Mouse (Mus musculus) liver, embryonic 14.5 days (tissue): Measurements from ENCODE around the gene Rbm14. TPM values are rescaled to one million over a fixed set of nuclear protein-coding genes. Genes with fewer than 3 reads are reported as not detected.

ENCODE experiments used
- ATAC-seq: fragments of 200-750 bp; cut with Nextera tagmentation; 2 replicates; pipeline ENCODE4 v1.8.0; 2017; ENCODE audit warnings: moderate number of reproducible peaks, mild to moderate bottlenecking, moderate library complexity; ENCODE audit not compliant: insufficient read depth
- DNase-seq, 3 experiments: peaks; one replicate each; pipeline ENCODE4 v3.0.0-alpha.2; 2012 to 2013; ENCODE audit warnings: low read depth in 3 of 3, low spot score in 3 of 3
- H3K27ac ChIP-seq: fragments of 300-500 bp; sonication (generic); 2 replicates; pipeline ENCODE4 v1.5.1; 2014; ENCODE audit warnings: moderate library complexity, mild to moderate bottlenecking, control low read depth, inconsistent platforms
- H3K27me3 ChIP-seq: fragments of 300-500 bp; sonication (generic); 2 replicates; pipeline ENCODE4 v1.6.1; 2014; ENCODE audit warnings: mild to moderate bottlenecking, low read length, moderate library complexity; ENCODE audit not compliant: control insufficient read depth, insufficient read depth
- H3K36me3 ChIP-seq: fragments of 300-500 bp; sonication (generic); replicated peaks from 2 replicates; pipeline ENCODE4 v1.6.1; 2014; ENCODE audit warnings: low read depth; ENCODE audit not compliant: control insufficient read depth, insufficient read depth
- H3K4me1 ChIP-seq, 2 experiments: fragments of 200-500 bp in 1 of 2; fragments of 300-500 bp in 1 of 2; sonication (generic) in 1 of 2; replicated peaks; 2 replicates each; pipeline ENCODE4 v1.6.1; 2012 to 2014; ENCODE audit warnings: antibody characterized with exemption in 1 of 2, inconsistent platforms in 1 of 2, low read length in 1 of 2; ENCODE audit not compliant: control insufficient read depth in 2 of 2, insufficient read depth in 2 of 2
- H3K4me2 ChIP-seq: fragments of 300-500 bp; sonication (generic); 2 replicates; pipeline ENCODE4 v1.6.1; 2014; ENCODE audit warnings: low read depth, mild to moderate bottlenecking, control low read depth, moderate library complexity
- H3K4me3 ChIP-seq, 2 experiments: fragments of 200-500 bp in 1 of 2; fragments of 300-500 bp in 1 of 2; sonication (generic) in 1 of 2; 2 replicates each; pipeline ENCODE4 v1.5.1; 2012 to 2014; ENCODE audit warnings: low read depth in 2 of 2, low read length in 2 of 2, mild to moderate bottlenecking in 2 of 2, control low read depth in 1 of 2, inconsistent platforms in 1 of 2, moderate library complexity in 1 of 2; ENCODE audit not compliant: insufficient read depth in 1 of 2
- H3K9ac ChIP-seq: fragments of 300-500 bp; sonication (generic); replicated peaks from 2 replicates; pipeline ENCODE4 v1.6.1; 2014; ENCODE audit warnings: mild to moderate bottlenecking, control low read depth, moderate library complexity
- H3K9me3 ChIP-seq: fragments of 300-500 bp; sonication (generic); 2 replicates; pipeline ENCODE4 v1.6.1; 2016; ENCODE audit warnings: low read length, mixed read lengths; ENCODE audit not compliant: control insufficient read depth
- CTCF ChIP-seq: IDR thresholded peaks from 2 replicates; pipeline ENCODE4 v1.5.1; 2016; ENCODE audit warnings: antibody characterized with exemption, low read depth, control low read depth
- EP300 ChIP-seq: IDR thresholded peaks from 2 replicates; pipeline ENCODE4 v1.6.1; 2016; ENCODE audit warnings: antibody characterized with exemption, low read depth
- WGBS: fragments of 180-500 bp; shearing (Covaris S2); extraction: QIAGEN DNeasy Blood & Tissue Kit; methylation state at CpG from one replicate; pipeline ENCODE4 v1.1.7; 2014; ENCODE audit not compliant: insufficient replicate concordance; 5-methylcytosine and 5-hydroxymethylcytosine counted together
- polyA plus RNA-seq, 2 experiments: library from polyadenylated mRNA; depleted of rRNA in 1 of 2; stranded (reverse) in 1 of 2; unstranded in 1 of 2; fragments of >200 nt; fragmentation: Nextera tagmentation in 1 of 2; extraction: Ambion mirVana in 1 of 2; gene quantifications; 2 replicates each; pipeline versions ENCODE4 v1.2.1 to v1.2.3; 2012 to 2014

The Rbm14 gene
- polyA plus RNA-seq, 2 experiments: 23.9 to 30.3 TPM

GRCm38 (mm10) chr19:4756921-4757320 lies 54.5 kb downstream of the Rbm14 start:
- no peaks in the 10 kb centered on the region for H3K27me3 ChIP-seq
- ATAC-seq (no peak), DNase-seq (peak in 1 of 3 experiments; percentile 4)
- peak overlapping the region; percentile 73 to 86 for H3K4me3 ChIP-seq
- H3K9ac ChIP-seq: peak overlapping the region; percentile 66
- TF ChIP-seq CTCF (no peak), EP300 (no peak)
- H3K27ac ChIP-seq: peak overlapping the region; percentile 41
- no peaks in the 10 kb centered on the region for H3K9me3 ChIP-seq
- WGBS: 12% methylated on average over 9 of the region's 9 CpGs
- peak overlapping the region; percentile 94 for H3K4me2 ChIP-seq
- peaks cover 8% of the 10 kb centered on the region for H3K36me3 ChIP-seq
- peaks cover 0 to 8% of the 10 kb centered on the region in 2 experiments; a peak in 3 of 4 replicates for H3K4me1 ChIP-seq

GRCm38 (mm10) chr19:4756193-4756911 lies 55.1 kb downstream of the Rbm14 start, which contains the start of gene Rbm4b:
Gene Rbm4b (plus strand): TSS chr19:4756497.
- Histone ChIP-seq H3K4me2 (peak within 1 kb of the TSS; percentile 94), H3K4me3 (peak within 1 kb of the TSS; percentile 73 to 86), H3K36me3 (peaks cover 3% of the 10 kb centered on the region), H3K27me3 (no peaks in the 10 kb centered on the region), H3K9ac (peak within 1 kb of the TSS; percentile 66), H3K9me3 (no peaks in the 10 kb centered on the region), H3K4me1 (peaks cover 0 to 8% of the 10 kb centered on the region in 2 experiments; a peak in 3 of 4 replicates), H3K27ac (peak within 1 kb of the TSS; percentile 69)
- WGBS: under 1% methylated on average over 65 of the region's 65 CpGs
- TF ChIP-seq CTCF: no peak
- TF ChIP-seq EP300: peak; percentile 30
- ATAC-seq (peak; percentile 92), DNase-seq (peak; percentile 83 to 86 (median 83))

GRCm38 (mm10) chr19:4755565-4756192 lies 55.8 kb downstream of the Rbm14 start:
- no peak for TF ChIP-seq EP300
- peak; percentile 99 for TF ChIP-seq CTCF
- Histone ChIP-seq H3K4me1 (peaks cover 0 to 8% of the 10 kb centered on the region in 2 experiments; a peak in 3 of 4 replicates), H3K4me2 (peak overlapping the region; percentile 94), H3K36me3 (no peaks in the 10 kb centered on the region; the same call in 1 of the 2 replicates), H3K9ac (peak overlapping the region; percentile 66), H3K4me3 (peak overlapping the region; percentile 73 to 86), H3K27me3 (no peaks in the 10 kb centered on the region), H3K27ac (peak overlapping the region; percentile 69), H3K9me3 (no peaks in the 10 kb centered on the region)
- WGBS: 2% methylated on average over 10 of the region's 10 CpGs
- peak; percentile 74 to 79 (median 75) for DNase-seq
- peak; percentile 69 for ATAC-seq

Other genes with a start within 250 kb of the Rbm14 start
- gene Lrfn4, start 196.0 kb downstream of the Rbm14 start, polyA plus RNA-seq (2012; rRNA removed): 2.1 and 2.6 TPM in 2 replicates
- 0.42 and 0.64 TPM in 2 replicates for gene Lrfn4, start 196.0 kb downstream of the Rbm14 start, polyA plus RNA-seq (2014; fragmentation: Nextera tagmentation; extraction: Ambion mirVana)
- gene Rce1, start 186.0 kb downstream of the Rbm14 start, polyA plus RNA-seq (2012; rRNA removed): 20.0 and 26.7 TPM in 2 replicates
- 23.6 and 25.2 TPM in 2 replicates for gene Rce1, start 186.0 kb downstream of the Rbm14 start, polyA plus RNA-seq (2014; fragmentation: Nextera tagmentation; extraction: Ambion mirVana)
- gene Gm960, start 113.0 kb downstream of the Rbm14 start, polyA plus RNA-seq (2012; rRNA removed): 0.01 and 0.20 TPM in 2 replicates
- 0.75 TPM in 1 of 2 replicates, not detected in the other for gene Gm960, start 113.0 kb downstream of the Rbm14 start, polyA plus RNA-seq (2014; fragmentation: Nextera tagmentation; extraction: Ambion mirVana)
- 0.04 and 0.08 TPM in 2 replicates for gene Sptbn2, start 100.5 kb downstream of the Rbm14 start, polyA plus RNA-seq (2012; rRNA removed)
- gene Sptbn2, start 100.5 kb downstream of the Rbm14 start, polyA plus RNA-seq (2014; fragmentation: Nextera tagmentation; extraction: Ambion mirVana): 0.03 and 0.15 TPM in 2 replicates
- gene Rbm4b, start 55.1 kb downstream of the Rbm14 start, polyA plus RNA-seq (2012; rRNA removed): 3.3 and 3.4 TPM in 2 replicates
- 8.4 and 9.5 TPM in 2 replicates for gene Rbm4b, start 55.1 kb downstream of the Rbm14 start, polyA plus RNA-seq (2014; fragmentation: Nextera tagmentation; extraction: Ambion mirVana)
- 23.8 and 27.9 TPM in 2 replicates for gene Rbm4, start 17.7 kb downstream of the Rbm14 start, polyA plus RNA-seq (2012; rRNA removed)
- 22.1 and 24.3 TPM in 2 replicates for gene Rbm4, start 17.7 kb downstream of the Rbm14 start, polyA plus RNA-seq (2014; fragmentation: Nextera tagmentation; extraction: Ambion mirVana)
- 10.7 and 15.1 TPM in 2 replicates for gene Gm21992, start within 50 bp of the Rbm14 start, polyA plus RNA-seq (2012; rRNA removed)
- 8.6 and 9.5 TPM in 2 replicates for gene Gm21992, start within 50 bp of the Rbm14 start, polyA plus RNA-seq (2014; fragmentation: Nextera tagmentation; extraction: Ambion mirVana)
- gene Ccs, start 27.7 kb upstream of the Rbm14 start, polyA plus RNA-seq (2012; rRNA removed): 24.0 and 38.1 TPM in 2 replicates
- 35.4 and 41.2 TPM in 2 replicates for gene Ccs, start 27.7 kb upstream of the Rbm14 start, polyA plus RNA-seq (2014; fragmentation: Nextera tagmentation; extraction: Ambion mirVana)
- 0.01 and 0.02 TPM in 2 replicates for gene Ccdc87, start 27.7 kb upstream of the Rbm14 start, polyA plus RNA-seq (2012; rRNA removed)
- not detected in 2 replicates for gene Ccdc87, start 27.7 kb upstream of the Rbm14 start, polyA plus RNA-seq (2014; fragmentation: Nextera tagmentation; extraction: Ambion mirVana)
- 18.5 and 20.8 TPM in 2 replicates for gene Ctsf, start 43.5 kb upstream of the Rbm14 start, polyA plus RNA-seq (2012; rRNA removed)
- 30.6 and 32.8 TPM in 2 replicates for gene Ctsf, start 43.5 kb upstream of the Rbm14 start, polyA plus RNA-seq (2014; fragmentation: Nextera tagmentation; extraction: Ambion mirVana)
- gene Actn3, start 66.3 kb upstream of the Rbm14 start, polyA plus RNA-seq (2012; rRNA removed): 0.18 and 0.33 TPM in 2 replicates
- 0.28 TPM in 2 replicates for gene Actn3, start 66.3 kb upstream of the Rbm14 start, polyA plus RNA-seq (2014; fragmentation: Nextera tagmentation; extraction: Ambion mirVana)
- 16.5 and 17.2 TPM in 2 replicates for gene Zdhhc24, start 67.0 kb upstream of the Rbm14 start, polyA plus RNA-seq (2012; rRNA removed)
- gene Zdhhc24, start 67.0 kb upstream of the Rbm14 start, polyA plus RNA-seq (2014; fragmentation: Nextera tagmentation; extraction: Ambion mirVana): 6.8 and 6.9 TPM in 2 replicates
- gene Bbs1, start 95.0 kb upstream of the Rbm14 start, polyA plus RNA-seq (2012; rRNA removed): 1.2 TPM in 2 replicates
- 0.27 and 0.82 TPM in 2 replicates for gene Bbs1, start 95.0 kb upstream of the Rbm14 start, polyA plus RNA-seq (2014; fragmentation: Nextera tagmentation; extraction: Ambion mirVana)
- gene Dpp3, start 116.7 kb upstream of the Rbm14 start, polyA plus RNA-seq (2012; rRNA removed): 22.4 and 28.0 TPM in 2 replicates
- 37.0 and 39.9 TPM in 2 replicates for gene Dpp3, start 116.7 kb upstream of the Rbm14 start, polyA plus RNA-seq (2014; fragmentation: Nextera tagmentation; extraction: Ambion mirVana)
- 0.03 and 0.06 TPM in 2 replicates for gene Peli3, start 131.5 kb upstream of the Rbm14 start, polyA plus RNA-seq (2012; rRNA removed)
- gene Peli3, start 131.5 kb upstream of the Rbm14 start, polyA plus RNA-seq (2014; fragmentation: Nextera tagmentation; extraction: Ambion mirVana): 0.24 TPM in 1 of 2 replicates, not detected in the other
- gene Mrpl11, start 150.5 kb upstream of the Rbm14 start, polyA plus RNA-seq (2012; rRNA removed): 17.8 and 31.8 TPM in 2 replicates
- gene Mrpl11, start 150.5 kb upstream of the Rbm14 start, polyA plus RNA-seq (2014; fragmentation: Nextera tagmentation; extraction: Ambion mirVana): 64.7 and 66.2 TPM in 2 replicates
- 0.11 and 0.12 TPM in 2 replicates for gene Npas4, start 178.7 kb upstream of the Rbm14 start, polyA plus RNA-seq (2012; rRNA removed)
- gene Npas4, start 178.7 kb upstream of the Rbm14 start, polyA plus RNA-seq (2014; fragmentation: Nextera tagmentation; extraction: Ambion mirVana): not detected in 2 replicates
- gene Slc29a2, start 212.2 kb upstream of the Rbm14 start, polyA plus RNA-seq (2012; rRNA removed): 2.5 and 3.8 TPM in 2 replicates
- 0.76 and 0.96 TPM in 2 replicates for gene Slc29a2, start 212.2 kb upstream of the Rbm14 start, polyA plus RNA-seq (2014; fragmentation: Nextera tagmentation; extraction: Ambion mirVana)
- 3.4 and 4.2 TPM in 2 replicates for gene B4gat1, start 227.2 kb upstream of the Rbm14 start, polyA plus RNA-seq (2012; rRNA removed)
- 6.5 TPM in 2 replicates for gene B4gat1, start 227.2 kb upstream of the Rbm14 start, polyA plus RNA-seq (2014; fragmentation: Nextera tagmentation; extraction: Ambion mirVana)
- gene AC124502.3, start 227.3 kb upstream of the Rbm14 start, polyA plus RNA-seq (2012; rRNA removed): 0.19 and 0.29 TPM in 2 replicates
- 0.13 and 0.59 TPM in 2 replicates for gene AC124502.3, start 227.3 kb upstream of the Rbm14 start, polyA plus RNA-seq (2014; fragmentation: Nextera tagmentation; extraction: Ambion mirVana)
- gene Brms1, start 229.7 kb upstream of the Rbm14 start, polyA plus RNA-seq (2012; rRNA removed): 17.3 and 19.9 TPM in 2 replicates
- gene Brms1, start 229.7 kb upstream of the Rbm14 start, polyA plus RNA-seq (2014; fragmentation: Nextera tagmentation; extraction: Ambion mirVana): 24.5 and 26.4 TPM in 2 replicates
- gene Rin1, start 238.8 kb upstream of the Rbm14 start, polyA plus RNA-seq (2012; rRNA removed): 0.42 and 0.54 TPM in 2 replicates
- gene Rin1, start 238.8 kb upstream of the Rbm14 start, polyA plus RNA-seq (2014; fragmentation: Nextera tagmentation; extraction: Ambion mirVana): 0.13 and 0.28 TPM in 2 replicates